Mouse (Mus musculus) cortical plate, adult 2 months (tissue): Measurements from ENCODE around the gene Taf6l.

Source experiments
- CTCF ChIP-seq: fragments of 200-500 bp; IDR thresholded peaks from 2 replicates; pipeline ENCODE4 v1.5.1; 2011; ENCODE audit warnings: mild to moderate bottlenecking, control low read depth, low read length; ENCODE audit not compliant: insufficient read depth; ENCODE audit errors: extremely low read depth
- POLR2A ChIP-seq: fragments of 200-500 bp; IDR thresholded peaks from 2 replicates; pipeline ENCODE4 v1.6.1; 2011; ENCODE audit warnings: mild to moderate bottlenecking, low read length, control low read depth; ENCODE audit not compliant: insufficient read depth; ENCODE audit errors: extremely low read depth

GRCm38 (mm10) chr19:8765562-8765961 lies 20.7 kb downstream of the Taf6l start:
- no peak for TF ChIP-seq CTCF
- no peak for TF ChIP-seq POLR2A
